Mouse (Mus musculus) kidney, embryonic 16.5 days (tissue): Measurements from ENCODE around the gene Rere. TPM values are rescaled to one million over a fixed set of nuclear protein-coding genes. Genes with fewer than 3 reads are reported as not detected.

ENCODE experiments used
- ATAC-seq: fragments of 200-750 bp; cut with Nextera tagmentation; 2 replicates; pipeline ENCODE4 v1.8.0; 2017; ENCODE audit warnings: moderate TSS enrichment; ENCODE audit not compliant: low FRiP score, low TSS enrichment
- H3K27ac ChIP-seq: fragments of 300-500 bp; sonication (generic); 2 replicates; pipeline ENCODE4 v1.5.1; 2014; ENCODE audit warnings: low read length
- H3K27me3 ChIP-seq: fragments of 300-500 bp; sonication (generic); 2 replicates; pipeline ENCODE4 v1.6.1; 2014; ENCODE audit warnings: low read length, control low read depth, mixed read lengths; ENCODE audit not compliant: insufficient read depth
- H3K36me3 ChIP-seq: fragments of 300-500 bp; sonication (generic); 2 replicates; pipeline ENCODE4 v1.6.1; 2014; ENCODE audit warnings: low read length, control low read depth, mixed read lengths; ENCODE audit not compliant: insufficient read depth
- H3K4me1 ChIP-seq: fragments of 300-500 bp; sonication (generic); 2 replicates; pipeline ENCODE4 v1.6.1; 2014; ENCODE audit warnings: low read length, control low read depth, mixed read lengths; ENCODE audit not compliant: insufficient read depth
- H3K4me2 ChIP-seq: fragments of 300-500 bp; sonication (generic); replicated peaks from 2 replicates; pipeline ENCODE4 v1.6.1; 2014; ENCODE audit warnings: low read depth, low read length
- H3K4me3 ChIP-seq: fragments of 300-500 bp; sonication (generic); 2 replicates; pipeline ENCODE4 v1.5.1; 2014; ENCODE audit warnings: mild to moderate bottlenecking, low read length
- H3K9ac ChIP-seq: fragments of 300-500 bp; sonication (generic); replicated peaks from 2 replicates; pipeline ENCODE4 v1.6.1; 2014; ENCODE audit warnings: low read length
- H3K9me3 ChIP-seq: fragments of 300-500 bp; sonication (generic); 2 replicates; pipeline ENCODE4 v1.6.1; 2016; ENCODE audit warnings: low read length, control low read depth
- WGBS: fragments of 180-500 bp; shearing (Covaris S2); extraction: QIAGEN DNeasy Blood & Tissue Kit; methylation state at CpG from one replicate; pipeline ENCODE4 v1.1.7; 2014; 5-methylcytosine and 5-hydroxymethylcytosine counted together
- polyA plus RNA-seq: library from polyadenylated mRNA; unstranded; fragments of >200 nt; fragmentation: Nextera tagmentation; extraction: Ambion mirVana; gene quantifications from 2 replicates; pipeline ENCODE4 v1.2.1, GENCODE M21; 2015

The Rere gene
- polyA plus RNA-seq, 1 experiment from 2014 or later: 30.7 TPM

- no peak overlapping the region for H3K4me3 ChIP-seq
Observed at GRCm38 (mm10) chr4:150384899-150385298, 103.5 kb downstream of the Rere start.

GRCm38 (mm10) chr4:150388518-150388917 is 107.1 kb downstream of the Rere start:
- Histone ChIP-seq H3K36me3 (no peaks in the 10 kb centered on the region), H3K4me3 (no peak overlapping the region), H3K9ac (no peak overlapping the region), H3K4me2 (no peak overlapping the region), H3K9me3 (no peaks in the 10 kb centered on the region), H3K27me3 (no peaks in the 10 kb centered on the region), H3K4me1 (peaks cover 26% of the 10 kb centered on the region), H3K27ac (no peak overlapping the region)
- WGBS: 80% methylated on average over 3 of the region's 3 CpGs
- no peak for ATAC-seq

More at GRCm38 (mm10) chr4:150384899-150385298, 103.5 kb downstream of the Rere start:
- Histone ChIP-seq H3K9ac (no peak overlapping the region), H3K27me3 (no peaks in the 10 kb centered on the region), H3K36me3 (no peaks in the 10 kb centered on the region), H3K9me3 (no peaks in the 10 kb centered on the region), H3K27ac (no peak overlapping the region), H3K4me1 (peaks cover 16% of the 10 kb centered on the region), H3K4me2 (no peak overlapping the region)
- 76% methylated on average over 3 of the region's 3 CpGs for WGBS
- no peak for ATAC-seq

- no peak overlapping the region for H3K9ac ChIP-seq
- no peaks in the 10 kb centered on the region for H3K36me3 ChIP-seq
- no peaks in the 10 kb centered on the region for H3K27me3 ChIP-seq
- H3K4me2 ChIP-seq: no peak overlapping the region
- H3K4me3 ChIP-seq: no peak overlapping the region
- no peak overlapping the region for H3K27ac ChIP-seq
- H3K4me1 ChIP-seq: peaks cover 62% of the 10 kb centered on the region
- H3K9me3 ChIP-seq: no peaks in the 10 kb centered on the region
- no peak for ATAC-seq
- 64% methylated on average over 8 of the region's 8 CpGs for WGBS
Observed at GRCm38 (mm10) chr4:150393607-150394006, 112.2 kb downstream of the Rere start.

- H3K27ac ChIP-seq: no peak overlapping the region
- no peak overlapping the region for H3K4me2 ChIP-seq
- H3K9ac ChIP-seq: no peak overlapping the region
- no peaks in the 10 kb centered on the region for H3K27me3 ChIP-seq
- no peaks in the 10 kb centered on the region for H3K36me3 ChIP-seq
- H3K9me3 ChIP-seq: no peaks in the 10 kb centered on the region
- peaks cover 67% of the 10 kb centered on the region for H3K4me1 ChIP-seq
- H3K4me3 ChIP-seq: no peak overlapping the region
- no peak for ATAC-seq
- WGBS: 68% methylated on average over 4 of the region's 4 CpGs
Observed at GRCm38 (mm10) chr4:150394091-150394490, 112.6 kb downstream of the Rere start.

GRCm38 (mm10) chr4:150396339-150396738 is 114.9 kb downstream of the Rere start:
- peak overlapping the region; percentile 10 for H3K4me2 ChIP-seq

GRCm38 (mm10) chr4:150396826-150397620 is 115.6 kb downstream of the Rere start:
- Histone ChIP-seq H3K36me3 (no peaks in the 10 kb centered on the region), H3K27me3 (no peaks in the 10 kb centered on the region), H3K9me3 (no peaks in the 10 kb centered on the region), H3K4me1 (peaks cover 86% of the 10 kb centered on the region), H3K4me3 (no peak overlapping the region), H3K9ac (peak overlapping the region; percentile 63), H3K4me2 (peak overlapping the region; percentile 10), H3K27ac (peak overlapping the region; percentile 90)
- 15% methylated on average over 13 of the region's 13 CpGs for WGBS
- peak; percentile 81 for ATAC-seq

More at GRCm38 (mm10) chr4:150396339-150396738, 114.9 kb downstream of the Rere start:
- H3K27ac ChIP-seq: peak overlapping the region; percentile 90
- H3K4me1 ChIP-seq: peaks cover 79% of the 10 kb centered on the region
- H3K9me3 ChIP-seq: no peaks in the 10 kb centered on the region
- no peaks in the 10 kb centered on the region for H3K36me3 ChIP-seq
- H3K27me3 ChIP-seq: no peaks in the 10 kb centered on the region
- peak; percentile 58; the same call in 1 of the 2 replicates for ATAC-seq
- no peak overlapping the region for H3K4me3 ChIP-seq
- peak overlapping the region; percentile 63 for H3K9ac ChIP-seq

- Histone ChIP-seq H3K4me3 (no peak overlapping the region), H3K9ac (no peak overlapping the region; the same call in 1 of the 2 replicates), H3K9me3 (no peaks in the 10 kb centered on the region), H3K36me3 (no peaks in the 10 kb centered on the region), H3K4me2 (no peak overlapping the region), H3K27me3 (no peaks in the 10 kb centered on the region), H3K27ac (no peak overlapping the region), H3K4me1 (peaks cover 85% of the 10 kb centered on the region)
- 55% methylated on average over 2 of the region's 2 CpGs for WGBS
- ATAC-seq: no peak
Observed at GRCm38 (mm10) chr4:150399032-150399431, 117.6 kb downstream of the Rere start.

- no peaks in the 10 kb centered on the region for H3K36me3 ChIP-seq
- no peak overlapping the region for H3K4me2 ChIP-seq
- H3K4me3 ChIP-seq: no peak overlapping the region
- no peak overlapping the region for H3K27ac ChIP-seq
- H3K4me1 ChIP-seq: peaks cover 79% of the 10 kb centered on the region
- H3K9me3 ChIP-seq: no peaks in the 10 kb centered on the region
- ATAC-seq: no peak
- H3K27me3 ChIP-seq: no peaks in the 10 kb centered on the region
- no peak overlapping the region for H3K9ac ChIP-seq
- WGBS: 60% methylated on average over 13 of the region's 13 CpGs
Observed at GRCm38 (mm10) chr4:150401830-150402607, 120.6 kb downstream of the Rere start.

- Histone ChIP-seq H3K27ac (no peak overlapping the region), H3K9ac (no peak overlapping the region), H3K36me3 (no peaks in the 10 kb centered on the region), H3K9me3 (no peaks in the 10 kb centered on the region), H3K4me2 (no peak overlapping the region), H3K27me3 (no peaks in the 10 kb centered on the region), H3K4me1 (peaks cover 73% of the 10 kb centered on the region), H3K4me3 (no peak overlapping the region)
- ATAC-seq: no peak
- WGBS: 64% methylated on average over 4 of the region's 4 CpGs
Observed at GRCm38 (mm10) chr4:150402608-150402985, 121.2 kb downstream of the Rere start.

GRCm38 (mm10) chr4:150403941-150404340 is 122.5 kb downstream of the Rere start:
- no peak overlapping the region for H3K27ac ChIP-seq
- no peaks in the 10 kb centered on the region for H3K27me3 ChIP-seq
- ATAC-seq: no peak
- WGBS: 53% methylated on average over 11 of the region's 11 CpGs
- no peak overlapping the region for H3K4me2 ChIP-seq
- H3K9ac ChIP-seq: no peak overlapping the region
- H3K9me3 ChIP-seq: no peaks in the 10 kb centered on the region
- peaks cover 60% of the 10 kb centered on the region for H3K4me1 ChIP-seq
- peaks cover 3% of the 10 kb centered on the region; the same call in 1 of the 2 replicates for H3K36me3 ChIP-seq
- H3K4me3 ChIP-seq: no peak overlapping the region
